Mouse (Mus musculus) embryo, embryonic 10 days (tissue): ENCODE measurements around the gene Lypd6.

Experiments
- DNase-seq: peaks from one replicate; pipeline ENCODE4 v3.0.0-alpha.2; 2015; ENCODE audit warnings: low spot score

The Lypd6 gene

GRCm38 (mm10) chr2:50173730-50174528, 107.7 kb downstream of the Lypd6 start:
- no peak for DNase-seq

- DNase-seq, result no peak
Measured at GRCm38 (mm10) chr2:50175709-50176108, 109.5 kb downstream of the Lypd6 start.

GRCm38 (mm10) chr2:50179164-50179563, 112.9 kb downstream of the Lypd6 start:
- no peak for DNase-seq

GRCm38 (mm10) chr2:50180423-50180822, 114.2 kb downstream of the Lypd6 start:
- DNase-seq, result no peak

- no peak for DNase-seq
Measured at GRCm38 (mm10) chr2:50181332-50181731, 115.1 kb downstream of the Lypd6 start.

GRCm38 (mm10) chr2:50186711-50187405, 120.6 kb downstream of the Lypd6 start:
- peak; percentile 11 for DNase-seq

GRCm38 (mm10) chr2:50188856-50189255, 122.6 kb downstream of the Lypd6 start:
- no peak for DNase-seq

GRCm38 (mm10) chr2:50196681-50197080, 130.5 kb downstream of the Lypd6 start:
- DNase-seq, result no peak

GRCm38 (mm10) chr2:50197801-50198200, 131.6 kb downstream of the Lypd6 start:
- DNase-seq, result no peak

GRCm38 (mm10) chr2:50200541-50200940, 134.3 kb downstream of the Lypd6 start:
- no peak for DNase-seq

GRCm38 (mm10) chr2:50220574-50220973, 154.3 kb downstream of the Lypd6 start:
- no peak for DNase-seq

- no peak for DNase-seq
Measured at GRCm38 (mm10) chr2:50225019-50225418, 158.8 kb downstream of the Lypd6 start.

GRCm38 (mm10) chr2:50233491-50233890, 167.3 kb downstream of the Lypd6 start:
- DNase-seq, result no peak
